Mouse (Mus musculus): ENCODE results near the gene Neb. TPM values are rescaled to one million over a fixed set of nuclear protein-coding genes. Genes with fewer than 3 reads are reported as not detected.

Gene Neb
- 1 to 10 TPM in 1 of 2 experiments, under 1 TPM in 1; 0.50 to 8.4 TPM for total RNA-seq (2021)
- long read RNA-seq, experiment 1, partial matches to known transcripts, result 0 of 2 reads
- long read RNA-seq, experiment 1, other reads (novel, unspliced or antisense), result 2 of 2 reads
- long read RNA-seq, experiment 2, result 0 reads

GRCm38 (mm10) chr2:52378448-52378804 is at the start of gene Neb:
TSS of gene Neb (minus strand) at chr2:52378474.
- peak in 1 of 2 experiments; percentile 23 for DNase-seq

GRCm38 (mm10) chr2:52427383-52427782 is 49.1 kb upstream of the Neb start:
- DNase-seq, result no peak

GRCm38 (mm10) chr2:52426041-52426440 is 47.8 kb upstream of the Neb start:
- no peak for DNase-seq

GRCm38 (mm10) chr2:52425523-52425795 is 47.2 kb upstream of the Neb start:
- DNase-seq, result peak in 1 of 2 experiments; percentile 18

- peak; percentile 98 to 99 for DNase-seq
Observed at GRCm38 (mm10) chr2:52424747-52425522, 46.7 kb upstream of the Neb start, which contains the start of gene Arl5a. TSS of gene Arl5a (minus strand) at chr2:52424901.

GRCm38 (mm10) chr2:52424248-52424728 is 46.0 kb upstream of the Neb start:
- peak; percentile 63 to 69 for DNase-seq

- DNase-seq, result peak in 1 of 2 experiments; percentile 12
Observed at GRCm38 (mm10) chr2:52423611-52424247, 45.5 kb upstream of the Neb start.

GRCm38 (mm10) chr2:52422871-52423610 is 44.8 kb upstream of the Neb start:
- DNase-seq, result no peak

- DNase-seq, result no peak
Observed at GRCm38 (mm10) chr2:52421197-52421596, 42.9 kb upstream of the Neb start.

- no peak for DNase-seq
Observed at GRCm38 (mm10) chr2:52420001-52420710, 41.9 kb upstream of the Neb start.

- no peak for DNase-seq
Observed at GRCm38 (mm10) chr2:52419295-52419694, 41.0 kb upstream of the Neb start.

- no peak for DNase-seq
Observed at GRCm38 (mm10) chr2:52412524-52413037, 34.3 kb upstream of the Neb start.

- no peak for DNase-seq
Observed at GRCm38 (mm10) chr2:52406480-52406879, 28.2 kb upstream of the Neb start.

GRCm38 (mm10) chr2:52405238-52405637 is 27.0 kb upstream of the Neb start:
- no peak for DNase-seq

- DNase-seq, result no peak
Observed at GRCm38 (mm10) chr2:52394529-52394928, 16.3 kb upstream of the Neb start.

GRCm38 (mm10) chr2:52390415-52390975 is 12.2 kb upstream of the Neb start:
- no peak for DNase-seq

GRCm38 (mm10) chr2:52389975-52390374 is 11.7 kb upstream of the Neb start:
- no peak for DNase-seq

GRCm38 (mm10) chr2:52386451-52386850 is 8.2 kb upstream of the Neb start:
- DNase-seq, result no peak

- DNase-seq, result peak; percentile 12 to 28
Observed at GRCm38 (mm10) chr2:52386037-52386436, 7.8 kb upstream of the Neb start.

- no peak for DNase-seq
Observed at GRCm38 (mm10) chr2:52378848-52379261, 581 bp upstream of the Neb start.

GRCm38 (mm10) chr2:52377706-52378447 is 397 bp downstream of the Neb start:
- DNase-seq, result no peak

Data from adrenal gland, postnatal 36 days (tissue).